In the genomic region with DNA sequence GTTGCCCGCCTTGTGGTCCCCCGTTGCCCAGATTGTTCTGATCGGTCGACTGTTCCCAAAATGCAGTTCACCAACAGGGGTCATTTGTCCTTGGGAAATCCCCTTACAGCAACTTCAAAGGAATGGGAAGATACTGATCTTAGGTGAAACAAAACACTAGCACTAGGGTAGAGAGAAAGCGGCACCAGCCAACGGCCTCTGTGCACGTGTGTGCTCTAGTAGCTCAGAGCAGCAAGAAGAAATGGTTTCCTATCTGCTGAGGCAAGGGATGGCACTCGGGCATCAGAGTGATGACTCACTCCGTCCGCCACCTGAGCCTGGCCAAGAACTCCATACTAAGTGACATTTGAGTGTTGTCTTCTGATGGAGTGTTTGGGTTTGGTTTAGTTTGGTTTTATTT, we compare ENCODE assay signal across 24 mouse cellular contexts. TPM values are rescaled to one million over a fixed set of nuclear protein-coding genes. Genes with fewer than 3 reads are reported as not detected.
DNase-seq lines count a peak whose midpoint lies in the region; TF ChIP-seq lines count a peak whose summit lies in the region.
"Had no signal": no experiment of that assay in that cellular context is flagged by ENCODE, and none has a peak within 500 bp of the region (broad histone marks: within the 10 kb centered on the region; RNA-seq: fewer than 3 reads in every experiment).

No protein-coding gene starts in this region.

- 0 out of 2 replicates have a peak overlapping the region, but pooled peaks have one; percentile 0 for H3K4me2 ChIP-seq in CH12.LX (ENCODE audit: insufficient read depth, low read depth, poor library complexity, severe bottlenecking)
- H3K4me2 ChIP-seq: embryonic facial prominence, embryonic 12.5 days; hindbrain, embryonic 15.5 days; midbrain, embryonic 15.5 days; neural tube, embryonic 13.5 days; stomach, embryonic 15.5 days had no signal

- in situ Hi-C loops in CH12.LX (cut with MboI; ENCODE audit: low pct_ligation_motif_present, low pct_unique_long_range_greater_than_20kb, low sequenced_read_pairs), result no loop called here

- dilution Hi-C loops in CH12.LX (cut with MboI; ENCODE audit: extremely low pct_ligation_motif_present, extremely low pct_unique_long_range_greater_than_20kb, low sequenced_read_pairs), result no loop called here

- TF ChIP-seq RAD21 in CH12.LX (IDR thresholded peaks at IDR 0.05; ENCODE audit: low read depth, low read length), result no peak

- peaks cover 47 to 94% of the 10 kb centered on the region in 2 experiments for H3K36me3 ChIP-seq in CH12.LX (replicated peaks in 1 of 2; ENCODE audit: control insufficient read depth in 1 of 2, insufficient read depth in 1 of 2, low read length in 1 of 2)

- H3K9me3 ChIP-seq in CH12.LX (replicated peaks; ENCODE audit: low read length), result no peaks in the 10 kb centered on the region
- H3K9me3 ChIP-seq: embryonic facial prominence, embryonic 12.5 days; hindbrain, embryonic 15.5 days; limb, embryonic 10.5 days; midbrain, embryonic 15.5 days; neural tube, embryonic 13.5 days; stomach, embryonic 15.5 days had no signal

- H3K4me3 ChIP-seq in CH12.LX (replicated peaks in 1 of 3; ENCODE audit: low read depth in 2 of 3, low read length in 2 of 3, poor library complexity in 1 of 3), result no peak overlapping the region
- H3K4me3 ChIP-seq: embryonic facial prominence, embryonic 12.5 days; hindbrain, embryonic 15.5 days; limb, embryonic 10.5 days; midbrain, embryonic 15.5 days; neural tube, embryonic 13.5 days; stomach, embryonic 15.5 days had no signal

- peaks cover 2% of the 10 kb centered on the region for H3K79me2 ChIP-seq in CH12.LX (replicated peaks; ENCODE audit: control insufficient read depth, extremely low read depth, insufficient read depth, poor library complexity, severe bottlenecking)

- TF ChIP-seq POLR2A in CH12.LX (IDR thresholded peaks at IDR 0.05; ENCODE audit: low read depth, low read length), result no peak

- H3K9ac ChIP-seq in CH12.LX (ENCODE audit: insufficient read depth, low read depth), result no peak overlapping the region
- H3K9ac ChIP-seq: embryonic facial prominence, embryonic 12.5 days; forebrain, postnatal 0 days; hindbrain, embryonic 15.5 days; midbrain, embryonic 15.5 days; neural tube, embryonic 13.5 days; stomach, embryonic 15.5 days had no signal

- H3K4me1 ChIP-seq in CH12.LX (ENCODE audit: control insufficient read depth in 1 of 2, insufficient read depth in 2 of 2), result peaks cover 28 to 59% of the 10 kb centered on the region in 2 experiments
- H3K4me1 ChIP-seq: embryonic facial prominence, embryonic 12.5 days; stomach, embryonic 15.5 days had no signal

- TF ChIP-seq CTCF in CH12.LX (conservative IDR thresholded peaks at IDR 0.05 in 1 of 2, IDR thresholded peaks at IDR 0.05 in 1 of 2; ENCODE audit: low read depth in 2 of 2, low read length in 2 of 2), result no peak

- DNase-seq in cerebellum, postnatal 25 days, result peak; percentile 35 to 49
- DNase-seq in cerebellum, adult 11 months, result no peak
- peak; percentile 29 for DNase-seq in thymus, postnatal 14 days
- no peak for DNase-seq in thymus, postnatal 10 days (ENCODE audit: low spot score in 2 of 2)
- DNase-seq in CH12.LX (ENCODE audit: extremely low read depth), result no peak
- DNase-seq in induced T-regulatory cell, adult 2 months (ENCODE audit: low read depth), result peak; percentile 48
- no peak for DNase-seq in retina, postnatal 1 day
- DNase-seq in left cerebral cortex, adult 8-10 months (ENCODE audit: low spot score in 2 of 2), result no peak
- DNase-seq: adrenal gland, postnatal 14 days; cerebellum, postnatal 14 days; forebrain, postnatal 0 days; gastrocnemius, postnatal 14 days; heart, postnatal 4 days; kidney, adult 9 months; kidney, postnatal 14 days; right cerebral cortex, adult 18-20 months; right cerebral cortex, postnatal 4 days had no signal

- H3K27ac ChIP-seq in CH12.LX (ENCODE audit: insufficient read depth, low read depth), result peak overlapping the region; percentile 35
- H3K27ac ChIP-seq: embryonic facial prominence, embryonic 12.5 days; hindbrain, embryonic 15.5 days; limb, embryonic 10.5 days; macrophage; midbrain, embryonic 15.5 days; neural tube, embryonic 13.5 days; stomach, embryonic 15.5 days had no signal

- no peak for TF ChIP-seq EP300 in CH12.LX (IDR thresholded peaks at IDR 0.05; ENCODE audit: low read length)

- H3K27me3 ChIP-seq in CH12.LX (replicated peaks), result no peaks in the 10 kb centered on the region
- H3K27me3 ChIP-seq: embryonic facial prominence, embryonic 12.5 days; hindbrain, embryonic 15.5 days; midbrain, embryonic 15.5 days; neural tube, embryonic 13.5 days; stomach, embryonic 15.5 days had no signal

TF ChIP-seq in CH12.LX, 34 proteins besides CTCF, POLR2A, EP300 and RAD21:
- peak; percentile 26; the same call in 1 of the 2 replicates for TF ChIP-seq ETS1 (conservative IDR thresholded peaks at IDR 0.05; ENCODE audit: low read depth, low read length)
- TF ChIP-seq MYC (IDR thresholded peaks at IDR 0.05; ENCODE audit: low read depth, low read length), result no peak; the same call in 1 of the 2 replicates
- TF ChIP-seq POLR2AphosphoS2 (IDR thresholded peaks at IDR 0.05; ENCODE audit: low read depth, low read length), result no peak
- TF ChIP-seq BHLHE40 (IDR thresholded peaks at IDR 0.05; ENCODE audit: low read depth, low read length), result peak; percentile 94
TF ChIP-seq in CH12.LX: peak in this region for 2.

RNA-seq across cellular contexts. Expression of a gene that starts 12.8 kb away (rescaled TPM):
- 12.6 and 13.1 TPM in 2 replicates for total RNA-seq in CH12.LX (2012; rRNA removed)
- 16.8 and 17.3 TPM in 2 replicates for total RNA-seq in CH12.LX (2014; rRNA removed)
- 22.7 and 24.1 TPM in 2 replicates for polyA plus RNA-seq in CH12.LX (2012; ENCODE audit: insufficient read length, low read depth)
- 10 to 100 TPM; 24.1 to 26.8 (median 24.7) TPM for total RNA-seq in left cerebral cortex, adult 8-10 months (2022)

Comparison
In these comparisons a context has a peak if more than half of its experiments do, and no peak if none do; other contexts are left out.
1. DNase-seq: peak in cerebellum, postnatal 25 days (2 of 2), thymus, postnatal 14 days (single experiment) and induced T-regulatory cell, adult 2 months (single experiment); none in cerebellum, adult 11 months (single experiment), thymus, postnatal 10 days (0 of 2), CH12.LX (single experiment), retina, postnatal 1 day (single experiment) and left cerebral cortex, adult 8-10 months (0 of 2).